Mouse (Mus musculus): ENCODE measurements around the gene Ctps2. TPM values are rescaled to one million over a fixed set of nuclear protein-coding genes. Genes with fewer than 3 reads are reported as not detected.
"Not testable (repeated sequence)": the region's sequence is repeated elsewhere in the genome, so short reads cannot be mapped to it uniquely, and the experiment has no call there.

The Ctps2 gene
- polyA plus RNA-seq, 1 experiment: 19.8 TPM

GRCm38 (mm10) chrX:162887931-162888511 is 13.0 kb upstream of the Ctps2 start, which contains the start of gene Syap1:
Syap1 (minus strand) TSS chrX:162888447.
- H3K27me3 ChIP-seq (ENCODE audit: control insufficient read depth, insufficient read depth, insufficient read length): no peaks in the 10 kb centered on the region
- H3K36me3 ChIP-seq (ENCODE audit: control insufficient read depth, insufficient read depth): peaks cover 3% of the 10 kb centered on the region
- H3K4me3 ChIP-seq (ENCODE audit: insufficient read depth, poor library complexity, severe bottlenecking): peak within 1 kb of the TSS; percentile 49
- H3K79me3 ChIP-seq (ENCODE audit: low read depth): peaks cover 7% of the 10 kb centered on the region
- peaks cover 44% of the 10 kb centered on the region for H3K79me2 ChIP-seq (ENCODE audit: control insufficient read depth, insufficient read depth)
- H3ac ChIP-seq (ENCODE audit: control insufficient read depth, insufficient read length, low read depth): peak within 1 kb of the TSS; percentile 89
- TF ChIP-seq CTCF (IDR thresholded peaks at IDR 0.05; ENCODE audit: control insufficient read depth, insufficient read depth, insufficient read length) (no peak), MYOD1 (IDR thresholded peaks at IDR 0.05; ENCODE audit: control insufficient read depth, insufficient read length, low read depth) (no peak), MAX (IDR thresholded peaks at IDR 0.05) (no peak), CEBPB (IDR thresholded peaks at IDR 0.05; ENCODE audit: low read depth) (no peak), FOSL1 (IDR thresholded peaks at IDR 0.05; ENCODE audit: insufficient read depth, low read length, poor library complexity, severe bottlenecking) (no peak), USF1 (IDR thresholded peaks at IDR 0.05; ENCODE audit: low read depth) (no peak), MYOG (IDR thresholded peaks at IDR 0.05; ENCODE audit: control insufficient read depth, extremely low read depth, insufficient read length) (no peak)

GRCm38 (mm10) chrX:162888575-162889223 is 12.3 kb upstream of the Ctps2 start:
- H3K79me2 ChIP-seq (ENCODE audit: control insufficient read depth, insufficient read depth): peaks cover 39% of the 10 kb centered on the region
- not testable (repeated sequence) for H3K36me3 ChIP-seq (ENCODE audit: control insufficient read depth, insufficient read depth); H3K4me3 ChIP-seq (ENCODE audit: insufficient read depth, poor library complexity, severe bottlenecking); H3ac ChIP-seq (ENCODE audit: control insufficient read depth, insufficient read length, low read depth); H3K79me3 ChIP-seq (ENCODE audit: low read depth); H3K27me3 ChIP-seq (ENCODE audit: control insufficient read depth, insufficient read depth, insufficient read length)

GRCm38 (mm10) chrX:162901371-162902039 is 467 bp downstream of the Ctps2 start:
- Histone ChIP-seq H3K79me2 (ENCODE audit: control insufficient read depth, insufficient read depth) (peaks cover 12% of the 10 kb centered on the region), H3ac (ENCODE audit: control insufficient read depth, insufficient read length, low read depth) (peak overlapping the region; percentile 68), H3K36me3 (ENCODE audit: control insufficient read depth, insufficient read depth) (no peaks in the 10 kb centered on the region), H3K79me3 (ENCODE audit: low read depth) (no peaks in the 10 kb centered on the region), H3K4me3 (ENCODE audit: insufficient read depth, poor library complexity, severe bottlenecking) (peak overlapping the region; percentile 37), H3K27me3 (ENCODE audit: control insufficient read depth, insufficient read depth, insufficient read length) (no peaks in the 10 kb centered on the region)
- TF ChIP-seq USF1 (IDR thresholded peaks at IDR 0.05; ENCODE audit: low read depth) (no peak), CTCF (IDR thresholded peaks at IDR 0.05; ENCODE audit: control insufficient read depth, insufficient read depth, insufficient read length) (no peak), MAX (IDR thresholded peaks at IDR 0.05) (no peak), MYOG (IDR thresholded peaks at IDR 0.05; ENCODE audit: control insufficient read depth, extremely low read depth, insufficient read length) (no peak), MYOD1 (IDR thresholded peaks at IDR 0.05; ENCODE audit: control insufficient read depth, insufficient read length, low read depth) (no peak), CEBPB (IDR thresholded peaks at IDR 0.05; ENCODE audit: low read depth) (peak; percentile 51), FOSL1 (IDR thresholded peaks at IDR 0.05; ENCODE audit: insufficient read depth, low read length, poor library complexity, severe bottlenecking) (no peak)

- H3K79me3 ChIP-seq (ENCODE audit: low read depth): no peaks in the 10 kb centered on the region
- peak overlapping the region; percentile 68 for H3ac ChIP-seq (ENCODE audit: control insufficient read depth, insufficient read length, low read depth)
- H3K27me3 ChIP-seq (ENCODE audit: control insufficient read depth, insufficient read depth, insufficient read length): no peaks in the 10 kb centered on the region
- H3K79me2 ChIP-seq (ENCODE audit: control insufficient read depth, insufficient read depth): peaks cover 12% of the 10 kb centered on the region
- TF ChIP-seq MYOG (IDR thresholded peaks at IDR 0.05; ENCODE audit: control insufficient read depth, extremely low read depth, insufficient read length) (no peak), CEBPB (IDR thresholded peaks at IDR 0.05; ENCODE audit: low read depth) (no peak), USF1 (IDR thresholded peaks at IDR 0.05; ENCODE audit: low read depth) (no peak), FOSL1 (IDR thresholded peaks at IDR 0.05; ENCODE audit: insufficient read depth, low read length, poor library complexity, severe bottlenecking) (no peak), MYOD1 (IDR thresholded peaks at IDR 0.05; ENCODE audit: control insufficient read depth, insufficient read length, low read depth) (no peak), CTCF (IDR thresholded peaks at IDR 0.05; ENCODE audit: control insufficient read depth, insufficient read depth, insufficient read length) (no peak), MAX (IDR thresholded peaks at IDR 0.05) (no peak)
- peak overlapping the region; percentile 37 for H3K4me3 ChIP-seq (ENCODE audit: insufficient read depth, poor library complexity, severe bottlenecking)
- H3K36me3 ChIP-seq (ENCODE audit: control insufficient read depth, insufficient read depth): no peaks in the 10 kb centered on the region
Measured at GRCm38 (mm10) chrX:162902040-162902734, 1.1 kb downstream of the Ctps2 start.

GRCm38 (mm10) chrX:162907554-162907953 is 6.5 kb downstream of the Ctps2 start:
- H3K79me3 ChIP-seq (ENCODE audit: low read depth): no peaks in the 10 kb centered on the region
- H3K79me2 ChIP-seq (ENCODE audit: control insufficient read depth, insufficient read depth): peaks cover 9% of the 10 kb centered on the region
- no peak overlapping the region for H3ac ChIP-seq (ENCODE audit: control insufficient read depth, insufficient read length, low read depth)
- no peak for TF ChIP-seq USF1 (IDR thresholded peaks at IDR 0.05; ENCODE audit: low read depth)
- no peak for TF ChIP-seq MAX (IDR thresholded peaks at IDR 0.05)
- TF ChIP-seq MYOD1 (IDR thresholded peaks at IDR 0.05; ENCODE audit: control insufficient read depth, insufficient read length, low read depth): no peak
- no peak for TF ChIP-seq MYOG (IDR thresholded peaks at IDR 0.05; ENCODE audit: control insufficient read depth, extremely low read depth, insufficient read length)
- no peak for TF ChIP-seq CTCF (IDR thresholded peaks at IDR 0.05; ENCODE audit: control insufficient read depth, insufficient read depth, insufficient read length)
- TF ChIP-seq FOSL1 (IDR thresholded peaks at IDR 0.05; ENCODE audit: insufficient read depth, low read length, poor library complexity, severe bottlenecking): no peak
- TF ChIP-seq CEBPB (IDR thresholded peaks at IDR 0.05; ENCODE audit: low read depth): no peak
- no peaks in the 10 kb centered on the region for H3K36me3 ChIP-seq (ENCODE audit: control insufficient read depth, insufficient read depth)
- H3K27me3 ChIP-seq (ENCODE audit: control insufficient read depth, insufficient read depth, insufficient read length): no peaks in the 10 kb centered on the region
- no peak overlapping the region for H3K4me3 ChIP-seq (ENCODE audit: insufficient read depth, poor library complexity, severe bottlenecking)
